Mouse (Mus musculus): Measurements from ENCODE around the gene Zfp423.

GRCm38 (mm10) chr8:87697127-87697526, 262.3 kb downstream of the Zfp423 start:
- TF ChIP-seq CTCF (IDR thresholded peaks at IDR 0.05; ENCODE audit: insufficient read depth, low read depth, low read length) = no peak
- no peak for TF ChIP-seq POLR2A (IDR thresholded peaks at IDR 0.05; ENCODE audit: insufficient read depth, low read depth, low read length)
